Mouse (Mus musculus): ENCODE measurements around the gene Tefm.
"Not testable (repeated sequence)": the region's sequence is repeated elsewhere in the genome, so short reads cannot be mapped to it uniquely, and the experiment has no call there.

The Tefm gene

DNA sequence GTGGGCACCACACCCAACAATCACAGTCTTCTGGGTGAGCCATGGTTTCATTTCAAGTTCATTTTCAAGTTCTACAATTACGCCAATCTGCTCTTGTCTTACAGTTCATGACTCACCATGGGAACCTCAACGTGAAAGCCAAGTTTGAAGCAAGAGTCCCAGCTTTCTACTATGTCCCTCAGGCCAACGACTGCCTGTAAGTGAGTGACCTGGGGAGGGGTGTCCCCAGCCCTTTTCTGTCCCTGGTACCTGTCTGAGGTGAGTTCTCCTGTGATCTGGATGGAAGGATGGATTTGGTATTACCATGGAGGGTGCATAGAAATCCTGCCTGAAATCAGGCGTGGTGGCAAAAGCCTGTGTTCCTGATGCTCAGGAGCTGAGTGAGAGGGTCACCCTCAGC lies 14.9 kb upstream of the Tefm start:
- DNase-seq (ENCODE audit: low read depth, low spot score): no peak

DNA sequence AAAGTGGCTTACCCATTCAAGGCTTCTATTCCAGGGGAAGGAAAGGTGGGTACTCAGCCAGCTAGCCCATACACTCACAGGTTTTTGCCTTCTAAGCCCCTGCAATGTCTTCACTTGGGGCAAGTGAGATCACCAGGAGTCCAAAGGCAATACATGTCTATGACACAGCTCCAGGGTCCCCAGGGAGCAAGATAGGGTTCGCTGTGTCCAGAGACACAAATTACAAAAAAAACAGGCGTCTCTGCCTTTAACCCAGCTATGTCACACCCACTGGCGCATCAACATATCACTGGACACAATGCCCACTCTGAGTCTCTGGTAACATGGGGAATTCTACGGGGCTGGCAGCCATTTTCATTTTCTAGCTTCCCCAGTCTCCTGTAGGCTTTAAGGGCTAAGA lies 14.0 kb upstream of the Tefm start:
- DNase-seq (ENCODE audit: low read depth, low spot score): no peak

DNA sequence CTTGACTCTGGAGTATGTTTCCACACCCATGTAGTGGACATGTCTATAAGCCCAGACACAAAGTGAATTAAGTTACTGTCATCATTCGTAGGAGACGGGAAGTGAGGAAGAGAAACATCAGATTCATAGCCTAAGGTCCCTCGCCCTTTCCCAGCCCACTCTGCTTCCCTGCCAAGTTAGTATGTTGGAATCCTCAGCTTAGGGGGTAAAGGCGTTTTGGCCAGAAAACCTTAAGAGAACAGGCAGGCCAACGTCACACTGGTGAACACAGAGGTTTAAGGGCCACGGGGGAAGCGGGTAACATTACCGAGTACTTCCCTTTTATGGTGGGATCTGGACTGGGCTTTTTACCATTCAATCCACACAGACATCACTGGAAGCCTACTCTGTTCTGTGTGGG lies 13.6 kb upstream of the Tefm start:
- DNase-seq (ENCODE audit: low read depth, low spot score): no peak

DNA sequence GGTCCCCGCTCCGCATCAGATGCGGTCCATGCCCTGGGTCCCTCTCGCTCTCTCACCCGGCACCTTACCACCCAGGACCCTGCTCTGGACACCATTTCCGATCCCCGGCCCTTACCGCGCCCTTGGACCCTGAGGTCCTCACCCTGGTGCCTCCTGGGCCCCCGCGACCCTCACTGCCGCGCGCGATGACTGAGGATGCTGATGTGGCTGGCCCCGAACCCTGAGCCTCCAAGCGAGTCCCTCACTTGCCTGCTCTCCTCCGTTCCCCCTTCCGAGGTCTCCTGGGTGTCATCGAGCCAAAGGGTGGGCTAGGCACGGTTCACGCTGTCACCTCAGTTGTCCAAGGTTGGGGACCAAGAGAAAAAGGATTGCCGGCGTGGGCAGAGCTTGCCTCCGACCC lies 12.5 kb upstream of the Tefm start:
- DNase-seq (ENCODE audit: low read depth, low spot score): no peak

DNA sequence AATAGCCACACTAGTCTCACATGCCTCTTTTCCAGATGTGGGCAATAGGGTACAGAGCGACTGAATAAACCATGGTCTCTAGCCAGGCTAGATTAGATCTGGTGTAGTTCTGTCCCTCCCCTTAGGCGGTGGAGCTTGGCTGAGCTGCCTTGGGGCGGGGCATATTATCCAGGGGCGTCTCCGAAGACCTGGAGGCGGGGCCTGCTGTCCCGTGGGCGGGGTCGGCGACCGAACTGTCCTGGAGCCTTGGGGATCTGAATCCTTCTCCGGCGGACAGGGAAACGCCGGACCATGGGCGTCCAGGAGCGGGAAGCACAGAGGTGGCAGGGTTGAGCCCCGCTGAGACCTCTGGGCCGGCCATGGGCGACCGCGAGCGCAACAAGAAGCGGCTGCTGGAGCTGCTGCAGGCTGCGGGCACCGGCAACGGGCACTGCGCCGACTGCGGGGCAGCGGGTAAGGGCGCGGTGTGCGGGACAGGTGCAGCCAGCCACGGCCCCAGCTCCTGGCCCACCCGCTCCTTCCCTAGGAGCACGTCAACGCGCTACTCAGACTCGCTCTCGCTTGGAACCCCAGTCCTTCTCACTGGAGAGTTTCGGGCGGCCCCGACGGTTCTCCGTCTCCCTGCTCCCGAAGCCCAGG lies 12.0 kb upstream of the Tefm start, which contains the start of gene Adap2:
Gene Adap2, plus strand, starts transcription at position 249 of the 639 bp plus-strand sequence.
- no peak for DNase-seq (ENCODE audit: low read depth, low spot score)

DNA sequence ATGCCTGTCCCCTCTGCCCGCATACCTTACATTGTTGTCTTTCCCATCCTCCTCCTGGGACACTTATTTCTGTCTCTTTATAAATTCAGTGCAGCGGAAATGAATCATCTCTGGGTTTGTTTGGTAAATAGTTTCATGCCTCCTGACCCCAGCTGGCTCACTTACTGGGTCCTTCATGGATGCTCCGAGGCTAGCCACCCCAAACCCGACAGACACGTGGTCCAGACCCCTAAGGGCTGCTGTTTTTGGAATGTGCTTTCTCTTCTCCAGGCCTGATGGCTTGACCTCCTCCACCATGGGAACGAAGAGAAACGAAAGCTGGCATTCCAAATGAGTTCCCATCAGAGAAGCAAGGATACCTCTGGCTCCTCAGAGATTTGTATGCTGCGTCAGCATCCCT lies 10.4 kb upstream of the Tefm start:
- no peak for DNase-seq (ENCODE audit: low read depth, low spot score)

DNA sequence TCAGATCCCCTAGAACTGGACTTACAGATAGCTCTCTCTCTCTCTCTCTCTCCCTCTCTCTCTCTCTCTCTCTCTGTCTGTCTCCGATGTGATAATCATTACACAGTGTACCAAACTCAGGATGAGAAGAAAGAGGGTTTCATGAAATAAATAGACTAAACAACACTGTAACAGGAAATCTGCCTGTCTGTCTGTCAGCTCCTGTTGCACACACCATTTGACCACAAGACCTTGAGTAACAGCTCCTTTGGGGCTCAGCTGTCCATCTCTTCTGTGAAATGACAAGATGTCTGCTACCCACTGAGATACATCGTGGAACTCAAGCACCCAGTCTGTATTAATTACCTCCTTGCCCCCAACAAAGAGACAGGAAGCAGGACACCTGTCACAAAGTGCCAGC lies 9.6 kb upstream of the Tefm start:
- DNase-seq (ENCODE audit: low read depth, low spot score): no peak

DNA sequence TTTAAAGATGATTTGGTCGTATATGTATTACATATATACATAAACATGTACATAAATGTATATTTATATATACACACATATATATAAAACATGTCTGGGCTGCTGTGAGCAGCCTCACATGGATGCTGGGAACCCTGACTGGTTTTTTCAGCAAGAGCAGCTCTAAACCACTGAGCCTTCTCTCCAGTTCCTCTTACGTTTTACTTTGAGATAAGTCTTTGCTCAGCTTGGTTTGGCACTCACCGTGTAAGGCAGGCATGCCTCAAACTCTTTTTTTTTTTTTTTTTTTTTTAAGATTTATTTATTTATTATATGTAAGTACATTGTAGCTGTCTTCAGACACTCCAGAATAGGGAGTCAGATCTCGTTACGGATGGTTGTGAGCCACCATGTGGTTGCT lies 8.6 kb upstream of the Tefm start:
- DNase-seq (ENCODE audit: low read depth, low spot score): no peak

DNA sequence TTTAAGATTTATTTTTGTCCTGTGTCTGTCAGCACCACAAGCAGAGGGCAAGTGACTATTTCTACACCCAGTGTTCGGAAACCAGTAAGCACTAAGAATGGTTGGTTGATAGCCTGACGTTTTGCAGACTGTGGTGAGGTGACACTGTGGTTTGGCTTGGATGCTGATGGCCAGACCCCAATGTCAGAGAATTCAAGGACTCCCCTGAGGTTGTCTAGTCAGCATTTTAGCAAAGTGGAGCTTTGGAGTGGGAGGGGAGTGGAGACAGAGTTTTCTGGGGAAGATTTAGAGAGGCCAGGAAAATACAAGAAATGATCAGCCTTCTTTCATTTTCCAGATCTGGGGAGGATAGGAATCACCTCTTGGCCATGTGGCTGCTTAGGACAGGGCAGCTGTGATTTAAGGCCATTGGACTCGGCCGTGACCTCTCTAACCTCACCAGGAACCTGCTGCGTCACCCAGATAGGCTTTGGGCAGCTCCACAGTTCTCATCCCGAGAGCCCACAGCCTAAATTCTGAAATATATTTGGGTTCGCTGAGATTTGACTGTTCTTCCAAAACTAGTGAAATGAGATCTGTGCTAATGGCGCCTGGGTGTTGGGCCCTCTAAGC lies 7.5 kb upstream of the Tefm start:
- no peak for DNase-seq (ENCODE audit: low read depth, low spot score)

DNA sequence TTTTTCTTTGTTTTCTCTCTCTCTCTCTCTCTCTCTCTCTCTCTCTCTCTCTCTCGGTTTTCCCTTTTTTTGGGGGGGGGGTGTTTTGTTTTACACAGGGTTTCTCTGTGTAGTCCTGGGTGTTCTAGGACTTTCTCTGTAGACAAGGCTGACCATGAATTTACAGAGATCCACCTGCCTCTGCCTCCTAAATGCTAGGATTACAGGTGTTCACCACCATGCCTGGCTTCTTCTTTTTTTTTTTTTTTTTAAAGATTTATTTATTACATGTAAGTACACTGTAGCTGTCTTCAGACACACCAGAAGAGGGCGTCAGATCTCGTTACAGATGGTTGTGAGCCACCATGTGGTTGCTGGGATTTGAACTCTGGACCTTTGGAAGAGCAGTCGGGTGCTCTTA lies 7.0 kb upstream of the Tefm start:
- not testable (repeated sequence) for DNase-seq (ENCODE audit: low read depth, low spot score)

DNA sequence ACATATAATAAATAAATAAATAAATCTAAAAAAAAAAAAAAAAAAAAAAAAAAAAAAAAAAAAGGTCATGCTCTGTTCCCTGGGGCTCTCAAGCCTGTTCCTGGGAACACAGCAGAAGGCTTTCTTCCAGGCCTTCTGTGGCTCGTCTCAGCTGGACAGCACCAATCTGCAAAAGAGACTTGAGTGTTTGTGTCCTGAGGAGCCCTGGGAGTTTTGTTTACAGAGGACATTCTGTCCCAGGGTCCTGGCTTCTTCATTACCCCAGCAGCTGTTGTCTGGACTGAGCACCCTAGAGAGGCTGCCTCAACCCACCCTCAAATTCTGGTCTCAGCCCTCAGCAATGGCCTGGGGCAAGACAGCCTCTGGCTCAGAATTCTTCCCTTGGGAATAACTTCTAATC lies 6.3 kb upstream of the Tefm start:
- DNase-seq (ENCODE audit: low read depth, low spot score): no peak

DNA sequence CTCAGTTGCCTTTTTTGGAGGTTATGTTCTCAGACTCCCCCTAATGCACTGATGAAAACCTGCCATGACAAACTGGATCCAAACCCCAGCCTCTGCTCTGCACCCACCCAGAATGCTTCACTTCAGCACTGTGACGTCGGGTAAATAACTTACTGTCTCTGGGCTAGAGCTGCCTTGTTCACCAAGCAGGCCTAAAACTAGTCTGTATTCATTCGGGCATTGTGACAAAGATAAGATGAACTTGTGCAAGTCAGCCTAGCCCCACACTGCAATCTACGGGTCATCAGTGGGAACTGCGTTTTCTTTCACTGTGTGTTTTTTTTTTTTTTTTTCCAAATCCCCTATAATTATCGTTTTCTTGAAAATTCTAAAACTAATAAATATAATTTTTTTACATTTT lies 5.8 kb upstream of the Tefm start:
- no peak for DNase-seq (ENCODE audit: low read depth, low spot score)

DNA sequence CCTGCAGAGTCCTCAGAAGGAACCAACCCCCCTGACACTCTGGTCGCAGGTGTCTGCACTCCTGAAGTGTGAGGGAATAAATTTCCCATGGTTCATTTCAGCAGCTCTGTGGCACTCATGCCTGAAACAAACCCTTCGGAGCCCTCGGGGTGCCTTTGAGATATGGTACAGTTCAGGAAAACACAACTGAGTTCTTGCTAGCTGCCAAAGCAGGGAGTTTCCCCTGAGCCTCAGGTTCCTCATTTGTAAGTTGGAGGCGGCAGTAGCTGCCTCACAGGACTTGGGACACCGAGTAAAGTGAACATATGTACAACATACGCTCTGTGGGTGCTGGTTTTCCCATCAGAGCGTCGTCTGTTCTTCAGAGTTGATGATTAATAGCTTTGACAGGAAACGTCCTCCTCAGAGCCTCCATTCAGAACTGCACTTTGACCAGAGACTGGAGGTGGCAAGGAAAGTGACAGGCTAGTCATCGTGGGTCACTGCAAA lies 3.9 kb upstream of the Tefm start:
- DNase-seq (ENCODE audit: low read depth, low spot score): no peak

DNA sequence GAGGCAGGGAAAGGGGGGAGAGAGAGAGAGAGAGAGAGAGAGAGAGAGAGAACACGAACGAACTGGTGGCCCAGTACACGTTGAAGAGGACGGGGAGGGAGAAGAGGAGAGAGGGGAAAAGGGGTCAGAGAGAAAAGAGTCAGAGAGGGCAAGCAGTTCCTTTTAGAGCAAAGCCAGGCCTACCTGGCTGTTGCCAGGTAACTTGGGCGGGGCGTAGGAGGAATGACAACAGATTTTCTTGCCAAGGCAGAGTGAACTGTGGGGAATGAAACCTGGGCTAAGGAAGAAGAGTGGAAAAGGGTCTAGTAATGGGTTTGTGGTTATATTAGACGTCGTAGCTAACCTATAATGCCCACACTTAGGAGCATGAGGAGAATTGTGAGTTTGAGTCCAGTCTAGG lies 897 bp upstream of the Tefm start:
- DNase-seq (ENCODE audit: low read depth, low spot score): no peak

DNA sequence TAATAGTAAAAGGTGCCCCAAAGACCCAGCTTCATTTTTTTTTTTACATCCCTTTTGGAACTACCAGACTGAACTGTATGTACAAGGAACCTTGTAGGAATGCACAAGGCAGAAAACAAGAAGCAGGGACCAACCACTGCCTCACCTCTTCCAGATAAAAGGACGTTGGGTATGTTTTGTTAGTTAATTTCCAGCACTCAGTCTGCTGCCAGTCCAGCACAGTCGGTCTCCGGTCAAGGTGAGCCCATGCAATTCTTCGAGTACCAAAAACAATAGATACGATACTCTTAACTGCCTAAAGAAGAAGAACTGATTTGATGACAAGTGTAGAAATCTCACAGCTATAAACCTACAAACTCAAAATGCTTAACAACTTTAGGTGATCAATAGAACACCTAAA lies 4.2 kb downstream of the Tefm start:
- DNase-seq (ENCODE audit: low read depth, low spot score): no peak

DNA sequence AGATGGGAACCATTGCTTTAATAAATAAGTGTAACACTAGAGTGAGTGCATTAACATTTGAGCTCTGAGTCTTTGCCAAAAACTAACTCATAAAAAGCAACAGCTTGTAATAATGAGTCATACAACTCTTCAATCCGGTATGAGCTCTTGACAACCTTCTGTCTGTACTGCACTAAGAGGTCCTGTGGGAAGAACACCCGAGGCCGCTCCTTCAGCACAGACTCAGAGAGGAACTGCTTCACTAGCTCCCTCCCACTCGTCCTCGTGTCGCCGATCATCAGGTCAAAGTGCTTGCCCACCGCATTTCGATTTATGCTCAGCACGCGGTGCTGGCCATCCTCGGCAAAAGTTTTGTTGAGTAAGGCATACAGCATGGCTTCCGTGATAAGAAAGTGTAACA lies 5.2 kb downstream of the Tefm start:
- DNase-seq (ENCODE audit: low read depth, low spot score): no peak

DNA sequence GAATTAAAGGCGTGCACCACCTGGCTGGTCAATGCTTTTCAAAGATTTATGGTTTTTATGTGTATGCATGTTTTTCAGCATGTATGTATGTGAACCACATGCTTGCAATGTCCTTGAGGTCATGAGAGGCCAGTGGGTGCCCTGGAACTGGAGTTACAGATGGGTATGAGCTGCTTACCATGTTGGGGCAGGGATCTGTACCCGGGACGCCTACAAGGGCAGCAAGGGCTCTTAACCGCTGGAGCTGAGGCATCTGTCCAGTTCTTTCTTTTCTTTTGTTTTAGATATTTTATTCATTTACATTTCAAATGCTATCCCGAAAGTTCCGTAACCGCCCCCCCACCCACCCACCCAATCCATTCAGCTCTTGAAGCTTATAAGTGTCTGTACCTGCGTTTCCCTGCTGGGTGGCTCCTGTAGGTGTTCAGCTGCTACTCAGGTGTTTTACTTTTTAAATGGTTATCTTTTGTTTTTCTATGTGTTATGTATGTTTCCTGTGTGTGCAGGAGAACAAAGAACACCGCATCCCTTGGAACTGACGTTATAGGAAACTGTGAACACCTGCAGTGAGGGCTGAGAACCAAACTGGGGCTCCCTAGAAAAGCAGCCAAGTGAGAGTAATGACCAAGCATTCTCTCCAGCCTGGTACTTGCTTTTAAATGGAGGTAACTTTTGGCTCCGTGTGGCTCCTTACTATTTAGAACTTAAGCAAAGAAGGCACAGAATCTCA lies 5.9 kb downstream of the Tefm start:
- DNase-seq (ENCODE audit: low read depth, low spot score): no peak

DNA sequence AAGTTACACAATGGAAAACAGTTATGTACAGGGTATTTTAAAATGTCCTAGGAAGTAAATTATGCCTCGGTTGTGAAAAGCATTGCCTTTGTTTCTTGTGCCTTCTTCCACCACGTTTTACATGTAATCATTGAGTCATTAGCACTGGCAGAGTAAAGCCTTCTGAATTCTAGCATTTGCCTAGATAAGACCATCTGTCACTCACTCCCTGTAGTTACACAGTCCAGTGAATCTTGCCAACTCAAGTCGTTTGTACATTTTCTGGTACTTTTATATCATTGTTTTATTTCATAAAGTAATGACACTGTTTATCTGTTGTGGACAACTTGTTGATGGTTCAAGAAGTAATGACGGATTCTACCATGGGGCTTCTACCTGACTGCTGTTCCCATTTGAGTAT lies 7.2 kb downstream of the Tefm start:
- DNase-seq (ENCODE audit: low read depth, low spot score): no peak

DNA sequence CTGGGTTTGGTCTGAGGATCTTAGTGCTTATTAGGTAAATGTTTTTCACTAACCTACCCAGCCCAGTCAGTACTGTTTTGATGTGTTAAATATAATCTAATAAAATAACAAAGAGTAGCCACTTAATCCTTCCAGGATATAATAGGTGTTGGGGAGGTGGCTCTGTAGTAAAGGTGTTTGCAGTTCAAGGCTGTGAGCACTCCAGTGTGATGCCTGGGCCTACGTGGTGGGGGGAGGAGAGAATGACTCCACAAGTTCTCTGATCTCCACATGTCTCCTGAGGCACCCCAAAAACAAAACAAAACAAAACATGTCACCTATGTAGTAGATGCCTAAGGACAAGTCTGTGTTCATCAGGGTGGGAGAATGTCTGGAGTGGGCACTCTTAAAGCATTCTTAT lies 9.9 kb downstream of the Tefm start:
- DNase-seq (ENCODE audit: low read depth, low spot score): no peak

DNA sequence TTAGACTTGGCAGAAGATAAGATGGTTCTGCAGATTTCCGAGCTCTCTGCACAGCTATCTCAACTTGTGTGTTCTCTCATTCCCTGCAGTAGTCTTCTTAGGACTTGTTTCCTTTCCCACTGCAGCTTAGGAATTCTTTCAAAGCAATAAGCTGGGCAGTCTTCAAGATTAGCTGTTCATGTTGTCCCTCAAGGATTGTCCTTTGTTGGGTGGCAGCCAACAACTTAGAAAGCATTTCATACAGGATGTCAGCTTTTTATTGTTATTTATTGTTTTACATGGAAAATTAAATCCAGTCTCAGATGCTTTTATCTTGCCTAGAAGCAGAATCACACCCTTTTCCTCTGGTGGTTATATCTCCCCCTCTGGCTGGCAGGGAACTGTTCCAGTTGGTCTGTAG lies 25.6 kb downstream of the Tefm start:
- DNase-seq (ENCODE audit: low read depth, low spot score): no peak

DNA sequence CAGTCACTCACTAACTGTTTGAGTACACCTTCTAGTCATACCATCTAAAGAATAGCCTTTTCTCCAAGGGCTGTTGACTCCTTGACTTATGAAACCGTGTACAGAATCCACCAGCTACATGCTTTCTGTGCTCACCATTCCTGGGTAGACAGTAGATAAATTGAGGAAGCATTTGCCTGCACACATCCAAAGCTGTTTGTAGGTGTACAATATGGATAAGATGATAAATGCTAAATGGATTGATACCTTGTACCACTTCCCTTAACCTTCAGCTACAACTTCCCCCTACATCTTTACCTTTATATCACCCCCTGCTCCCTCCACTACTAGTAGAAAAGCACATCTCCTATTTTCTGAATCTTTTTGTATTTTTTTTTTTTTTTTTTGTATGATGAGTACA lies 37.6 kb downstream of the Tefm start:
- DNase-seq (ENCODE audit: low read depth, low spot score): no peak

DNA sequence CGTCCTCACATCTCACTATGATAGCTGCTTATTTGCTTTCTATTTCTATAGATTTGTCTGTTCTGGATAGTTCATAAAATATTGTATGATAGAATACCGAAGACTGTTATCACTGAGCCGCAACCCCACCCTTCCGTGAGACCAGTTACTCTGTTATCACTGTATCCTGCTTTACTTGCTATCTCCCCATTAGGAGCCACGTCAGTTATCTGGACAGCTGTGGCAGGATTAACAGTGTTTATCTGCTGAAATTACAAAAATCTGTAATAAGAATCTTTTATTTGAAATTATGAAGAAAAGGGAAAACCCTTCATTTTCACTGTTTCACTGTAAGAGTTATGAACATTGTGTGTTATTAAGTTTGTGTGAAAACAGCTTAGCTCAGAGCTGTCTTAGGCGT lies 40.7 kb downstream of the Tefm start:
- no peak for DNase-seq (ENCODE audit: low read depth, low spot score)

DNA sequence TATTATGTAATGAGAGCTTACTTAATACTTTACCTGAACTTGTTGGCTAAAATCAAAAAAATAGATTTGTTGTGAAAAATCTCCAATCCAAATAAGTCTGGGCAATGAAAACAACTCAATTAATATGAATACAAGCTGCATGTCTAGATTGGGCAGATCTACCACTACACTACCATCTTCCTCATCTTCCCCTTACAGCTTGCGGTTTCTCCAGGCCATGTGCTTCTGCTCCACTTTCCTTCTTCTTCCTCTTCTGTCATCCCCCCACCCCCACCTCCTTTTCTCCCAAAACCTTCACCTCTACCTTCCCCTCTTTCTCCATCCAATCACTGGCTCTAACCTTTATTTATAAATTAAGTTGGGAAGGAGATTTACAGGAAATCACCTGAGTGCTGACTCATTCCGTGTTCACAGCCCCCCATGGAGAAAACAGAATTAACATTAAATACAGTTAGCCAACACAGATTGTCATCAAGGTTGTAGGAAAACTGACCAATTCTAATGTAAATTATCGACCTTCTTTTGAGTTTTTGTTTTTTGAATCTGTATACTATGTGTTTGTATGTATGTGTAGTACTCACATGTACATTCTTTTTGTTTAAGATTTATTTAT lies 43.4 kb downstream of the Tefm start:
- DNase-seq (ENCODE audit: low read depth, low spot score): no peak
